Mouse (Mus musculus): Measurements from ENCODE around the gene Ensa.
A peak's percentile ranks its signal among the peaks of the same experiment; 100 is the strongest.
"Not testable (repeated sequence)": the region's sequence is repeated elsewhere in the genome, so short reads cannot be mapped to it uniquely, and the experiment has no call there.

Gene Ensa

DNA sequence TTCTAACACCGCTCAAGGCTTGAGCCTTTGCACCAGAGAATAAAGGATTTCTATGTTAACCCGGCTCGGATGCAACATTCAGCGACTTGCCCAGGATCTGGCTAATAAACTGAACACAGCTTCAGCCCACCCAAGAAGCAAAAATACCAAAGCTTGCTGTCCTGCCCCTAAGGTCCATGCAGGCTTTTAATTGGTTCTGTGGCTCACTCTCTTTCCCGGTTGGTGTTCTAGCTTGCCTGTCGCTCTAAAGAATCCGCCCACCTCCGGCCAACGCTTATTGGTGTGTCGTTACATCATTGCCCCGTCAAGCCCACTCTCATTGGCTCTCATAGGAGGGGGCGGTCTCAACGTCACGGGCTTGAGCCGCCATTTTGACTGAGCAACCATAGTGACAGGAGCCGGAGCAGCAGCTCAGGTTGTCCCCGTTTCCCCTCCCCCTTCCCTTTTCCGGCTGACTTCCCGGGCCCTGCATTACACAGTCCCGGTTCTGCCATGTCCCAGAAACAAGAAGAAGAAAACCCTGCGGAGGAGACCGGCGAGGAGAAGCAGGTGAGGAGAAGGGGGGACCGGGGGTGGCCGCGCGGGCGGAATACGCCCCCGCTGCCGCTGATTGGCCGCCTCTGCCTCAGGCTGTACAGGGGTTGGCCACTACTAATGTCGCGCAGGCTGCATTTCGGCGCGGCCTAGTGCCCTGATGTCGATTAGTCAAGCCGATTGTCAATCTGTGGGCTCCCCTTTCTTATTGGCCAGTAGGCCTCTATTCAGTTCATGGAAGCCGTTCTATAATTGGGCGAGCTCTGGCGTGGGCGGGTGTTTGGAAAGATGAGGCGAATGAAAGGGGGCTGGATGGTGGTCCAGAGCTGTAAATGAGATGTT is at the start of gene Ensa:
TSS of gene Ensa (plus strand) at position 366 of the 876 bp plus-strand sequence.
- peak; percentile 96 for ATAC-seq (ENCODE audit: insufficient number of reproducible peaks, low FRiP score, low TSS enrichment)

DNA sequence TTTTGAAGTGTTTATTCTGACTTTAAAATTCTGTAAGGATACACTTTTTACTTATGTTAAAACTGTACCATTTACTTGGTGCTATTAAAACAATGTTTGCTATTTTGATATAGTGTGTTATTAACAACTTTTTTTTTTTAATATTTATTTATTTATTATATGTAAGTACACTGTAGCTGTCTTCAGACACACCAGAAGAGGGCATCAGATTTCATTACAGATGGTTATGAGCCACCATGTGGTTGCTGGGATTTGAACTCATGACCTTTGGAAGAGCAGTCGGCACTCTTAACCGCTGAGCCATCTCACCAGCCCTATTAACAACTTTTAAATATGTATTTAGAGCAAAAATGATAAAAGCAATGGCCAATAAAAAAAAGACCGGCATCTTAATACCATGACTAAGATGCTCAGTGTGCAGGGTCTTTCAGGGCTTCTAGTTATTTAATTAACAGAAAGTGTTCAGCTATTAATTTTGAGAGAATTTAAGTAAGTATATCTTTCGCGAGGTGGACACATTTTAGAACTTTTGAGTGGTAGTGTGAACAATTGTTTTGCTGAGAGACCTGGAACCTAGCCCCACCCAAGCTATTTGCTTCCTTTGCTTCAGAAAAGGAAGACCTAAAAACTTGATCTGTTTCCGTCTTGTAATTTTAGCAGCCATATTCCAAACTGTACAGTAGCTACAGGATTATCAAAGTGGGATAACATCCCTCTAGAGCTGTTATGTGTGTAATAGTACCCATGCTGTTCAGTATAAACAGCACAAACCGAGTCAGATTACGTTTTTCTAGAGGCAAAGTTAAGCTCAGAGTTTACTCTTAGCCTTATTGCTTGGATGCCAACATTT is 36.8 kb upstream of the Ensa start:
- no peak; the same call in 1 of the 2 replicates for ATAC-seq (ENCODE audit: insufficient number of reproducible peaks, low FRiP score, low TSS enrichment)

DNA sequence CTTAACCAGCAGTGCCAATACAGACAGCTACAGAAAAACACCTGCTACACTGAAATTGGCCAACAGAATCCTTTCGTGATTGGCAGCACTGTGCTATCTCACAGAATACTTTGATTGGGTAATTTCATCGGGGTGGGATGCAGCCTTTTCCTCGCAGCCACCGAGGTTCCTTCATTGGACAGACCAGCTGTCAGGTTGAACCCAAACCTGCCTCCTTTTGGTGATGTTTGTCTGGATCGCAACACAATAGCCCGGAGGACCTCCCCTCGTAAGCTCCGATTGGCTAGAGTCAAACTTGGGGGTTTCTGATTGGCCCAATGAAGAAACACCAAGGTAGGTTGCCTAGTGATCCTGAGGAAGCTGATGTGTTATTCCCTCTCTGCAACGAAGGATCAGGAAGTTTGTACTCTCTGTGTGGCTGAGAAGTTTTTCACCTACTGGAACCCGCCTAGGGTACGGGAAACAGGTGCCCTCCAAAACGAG is 36.1 kb upstream of the Ensa start, which contains the start of gene Golph3l:
TSS of gene Golph3l (plus strand) at position 331 of the 483 bp plus-strand sequence.
- ATAC-seq (ENCODE audit: insufficient number of reproducible peaks, low FRiP score, low TSS enrichment): peak; percentile 100

DNA sequence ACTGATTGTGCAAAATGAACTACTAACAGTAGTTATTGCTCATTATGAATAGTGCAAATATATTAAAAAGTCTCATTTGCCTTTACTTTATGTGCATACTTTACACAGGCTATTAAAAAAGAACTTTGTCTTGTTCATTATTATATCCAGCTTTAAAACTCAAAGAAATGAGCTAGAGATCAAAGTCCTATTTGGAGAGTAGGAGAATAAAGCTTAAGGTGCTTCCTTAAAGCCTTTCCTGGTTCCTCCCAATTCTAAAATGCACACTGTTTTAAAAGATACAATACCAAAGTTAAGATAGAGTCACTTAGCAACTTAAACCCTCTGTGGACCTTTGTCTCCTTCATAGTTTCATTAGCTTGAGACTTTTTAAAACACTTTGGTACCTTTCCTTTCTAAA is 26.1 kb upstream of the Ensa start:
- ATAC-seq (ENCODE audit: insufficient number of reproducible peaks, low FRiP score, low TSS enrichment): no peak

DNA sequence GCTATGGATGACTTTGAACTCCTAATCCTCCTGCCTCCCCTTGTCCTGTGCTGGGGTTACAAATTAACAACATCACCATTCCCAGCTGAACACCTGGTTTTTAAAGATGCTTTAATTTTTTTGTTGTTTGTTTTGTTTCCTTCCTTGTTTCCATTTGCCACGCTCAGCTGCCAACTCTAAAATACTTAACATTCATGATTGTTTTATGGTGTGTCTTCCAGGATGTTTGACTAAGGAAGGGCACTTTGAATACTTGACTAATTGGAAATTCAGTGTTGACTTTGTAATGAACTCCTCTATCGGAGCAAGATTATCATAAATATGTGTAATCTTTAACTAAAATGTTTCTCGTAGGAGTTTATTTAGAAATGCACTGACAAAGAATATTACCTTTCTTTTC is 23.5 kb upstream of the Ensa start:
- ATAC-seq (ENCODE audit: insufficient number of reproducible peaks, low FRiP score, low TSS enrichment): no peak

DNA sequence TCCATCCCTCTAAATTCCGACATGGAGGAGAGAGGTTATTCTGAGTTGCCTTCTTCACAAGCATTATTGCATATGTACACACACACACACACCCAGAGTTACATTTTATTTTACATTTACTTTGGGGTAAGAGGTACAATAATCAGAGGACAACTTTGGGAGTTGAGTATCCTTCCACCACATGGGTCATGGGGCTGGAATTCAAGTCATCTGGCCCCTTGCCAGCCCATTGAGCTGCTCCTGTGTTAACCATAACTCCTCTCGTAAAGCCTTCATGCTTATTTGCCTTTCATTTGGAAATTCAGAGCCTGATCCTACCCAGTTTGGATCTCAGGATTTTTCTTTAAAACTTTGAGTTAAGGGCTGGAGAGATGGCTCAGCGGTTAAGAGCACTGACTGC is 18.7 kb upstream of the Ensa start:
- ATAC-seq (ENCODE audit: insufficient number of reproducible peaks, low FRiP score, low TSS enrichment): no peak

DNA sequence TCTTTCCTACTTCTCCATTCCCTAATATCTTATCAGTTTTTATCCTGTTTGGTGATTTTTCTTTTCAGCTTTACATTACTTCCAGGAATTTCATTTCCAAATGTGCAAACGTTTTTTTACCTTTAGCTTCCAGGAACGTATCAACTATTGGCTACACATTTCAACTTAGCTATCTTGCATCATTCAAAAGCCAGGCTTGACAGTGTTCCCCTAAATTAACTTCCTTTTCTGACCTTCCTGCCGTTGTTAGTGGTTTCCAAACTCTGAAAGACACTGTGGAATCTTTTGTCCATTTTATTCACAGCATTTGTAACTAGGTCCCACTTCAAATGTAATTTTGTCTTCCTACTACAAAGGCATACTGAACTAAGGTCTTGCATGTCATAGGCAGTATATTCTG is 15.6 kb upstream of the Ensa start:
- no peak for ATAC-seq (ENCODE audit: insufficient number of reproducible peaks, low FRiP score, low TSS enrichment)

DNA sequence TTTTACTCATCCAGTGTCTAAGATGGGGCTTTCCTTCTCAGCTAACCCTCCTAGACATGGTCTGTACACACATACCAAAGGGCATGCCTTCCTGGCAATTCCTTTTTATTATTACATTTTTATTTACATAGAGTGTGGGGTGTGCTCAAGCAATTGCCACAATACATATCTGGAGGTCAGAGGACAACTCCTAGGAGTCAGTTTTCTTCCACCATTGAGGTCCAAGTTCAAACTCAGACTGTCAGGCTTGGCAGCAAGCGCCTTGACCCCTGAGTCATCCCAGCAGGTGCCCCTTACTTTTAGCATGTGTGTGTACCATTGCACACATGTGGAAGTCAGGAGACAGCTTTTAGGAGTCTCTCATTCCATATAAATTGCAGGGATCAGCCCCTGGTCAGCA is 10.8 kb upstream of the Ensa start:
- ATAC-seq (ENCODE audit: insufficient number of reproducible peaks, low FRiP score, low TSS enrichment): no peak

DNA sequence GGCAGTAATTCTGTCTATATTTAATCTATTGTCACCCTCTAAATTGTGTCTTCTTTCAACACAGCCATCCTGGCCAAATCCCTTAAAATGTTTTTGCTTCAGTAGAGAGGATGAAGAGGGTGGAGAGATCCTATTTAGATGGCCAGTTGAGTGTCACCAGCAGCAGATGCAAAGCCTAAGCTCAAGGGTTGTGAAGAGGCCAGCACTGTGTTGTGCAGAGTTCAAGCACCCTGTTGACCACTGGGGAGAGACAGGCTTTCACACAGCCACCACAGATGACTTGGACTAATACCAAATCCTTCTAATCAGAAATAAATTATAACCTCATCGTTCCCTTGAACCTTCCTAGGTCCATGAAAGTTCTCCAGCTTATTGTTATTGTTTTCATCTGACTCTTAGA is 6.3 kb upstream of the Ensa start:
- ATAC-seq (ENCODE audit: insufficient number of reproducible peaks, low FRiP score, low TSS enrichment): no peak

DNA sequence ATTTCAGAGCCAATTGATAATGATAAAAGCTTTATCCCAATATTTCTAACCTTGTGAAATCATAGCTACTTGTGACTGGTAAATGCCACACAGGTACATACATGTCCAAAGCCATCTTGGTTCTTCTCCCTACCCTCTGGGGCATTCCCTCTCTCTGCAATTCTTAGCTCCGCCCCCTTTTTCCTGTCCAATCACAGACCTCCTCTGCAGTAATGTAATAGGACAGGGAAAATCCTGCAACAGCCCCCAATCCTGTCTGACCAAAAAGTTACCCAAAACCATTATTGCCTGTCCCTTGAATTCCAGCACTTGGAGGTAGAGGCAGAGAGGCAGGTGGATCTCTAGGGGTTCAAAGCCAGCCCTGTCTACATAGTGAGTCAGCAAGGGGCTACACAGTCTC is 3.6 kb upstream of the Ensa start:
- no peak for ATAC-seq (ENCODE audit: insufficient number of reproducible peaks, low FRiP score, low TSS enrichment)

DNA sequence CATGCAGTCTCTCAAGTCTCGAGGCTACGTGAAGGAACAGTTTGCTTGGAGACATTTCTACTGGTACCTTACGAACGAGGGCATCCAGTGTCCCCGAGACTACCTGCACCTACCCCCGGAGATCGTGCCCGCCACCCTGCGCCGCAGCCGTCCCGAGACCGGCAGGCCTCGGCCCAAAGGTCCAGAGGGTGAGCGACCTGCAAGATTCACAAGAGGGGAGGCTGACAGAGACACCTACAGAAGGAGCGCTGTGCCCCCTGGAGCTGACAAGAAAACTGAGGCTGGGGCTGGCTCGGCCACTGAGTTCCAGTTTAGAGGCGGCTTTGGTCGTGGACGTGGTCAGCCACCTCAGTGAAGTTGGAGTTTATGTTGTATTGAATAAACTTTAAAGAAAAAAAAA is 2.4 kb upstream of the Ensa start:
- ATAC-seq (ENCODE audit: insufficient number of reproducible peaks, low FRiP score, low TSS enrichment): not testable (repeated sequence)

DNA sequence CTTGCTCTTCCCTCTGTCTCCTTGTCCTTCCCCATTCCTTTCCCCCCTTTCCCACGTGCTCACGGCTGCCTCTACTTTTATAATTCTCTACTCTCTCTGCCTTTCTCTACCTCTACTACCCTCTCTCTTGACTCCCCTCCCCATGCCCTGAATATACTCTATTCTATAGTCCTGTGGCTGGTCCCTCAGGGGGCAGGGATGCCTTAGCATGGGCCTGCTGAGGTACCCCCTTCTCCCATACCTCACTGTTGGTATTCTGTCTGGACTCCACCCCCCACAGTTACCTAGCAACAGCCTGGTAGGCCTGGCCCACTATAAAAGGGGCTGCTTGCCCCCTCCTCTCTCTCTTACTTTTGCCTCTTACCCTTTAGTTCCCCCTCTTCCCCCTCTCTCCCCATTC is 1.2 kb upstream of the Ensa start:
- no peak for ATAC-seq (ENCODE audit: insufficient number of reproducible peaks, low FRiP score, low TSS enrichment)

DNA sequence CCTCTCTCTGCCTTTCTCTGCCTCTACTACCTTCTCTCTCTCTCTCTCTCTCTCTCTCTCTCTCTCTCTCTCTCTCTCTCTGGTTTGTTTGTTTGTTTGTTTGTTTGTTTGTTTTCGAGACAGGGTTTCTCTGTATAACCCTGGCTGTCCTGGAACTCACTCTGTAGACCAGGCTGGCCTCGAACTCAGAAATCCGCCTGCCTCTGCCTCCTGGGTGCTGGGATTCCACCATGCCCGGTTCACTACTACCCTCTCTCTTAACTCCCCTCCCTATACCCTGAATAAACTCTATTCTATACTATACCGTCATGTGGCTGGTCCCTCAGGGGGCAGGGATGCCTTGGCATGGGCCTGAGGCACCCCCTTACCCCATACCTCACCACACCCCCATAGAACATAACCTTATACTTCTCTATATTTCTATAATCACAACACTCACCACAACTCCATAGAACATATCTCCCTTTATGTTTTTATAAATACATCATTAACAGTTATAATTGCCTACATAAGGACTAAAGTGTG is 740 bp upstream of the Ensa start:
- not testable (repeated sequence) for ATAC-seq (ENCODE audit: insufficient number of reproducible peaks, low FRiP score, low TSS enrichment)

DNA sequence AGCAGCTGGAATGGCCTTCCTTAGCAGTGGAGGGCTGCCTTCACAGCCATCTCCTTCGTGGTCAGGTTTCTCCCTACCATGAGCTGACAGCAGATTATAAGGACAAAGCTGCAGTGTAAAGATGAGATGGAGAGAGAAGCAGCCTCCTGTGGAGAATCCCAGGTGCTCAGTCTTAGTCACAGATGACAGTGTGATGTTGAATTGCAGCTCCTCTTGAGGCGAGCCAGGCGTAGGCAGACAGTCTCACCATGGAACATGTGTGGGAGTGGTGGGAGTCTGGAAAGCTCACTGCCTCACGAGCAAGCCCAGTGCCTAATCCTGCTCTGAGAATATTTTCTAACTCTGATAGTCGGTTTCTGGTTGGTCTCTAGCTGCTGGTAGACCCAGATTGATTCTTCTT is 3.0 kb downstream of the Ensa start:
- ATAC-seq (ENCODE audit: insufficient number of reproducible peaks, low FRiP score, low TSS enrichment): no peak

DNA sequence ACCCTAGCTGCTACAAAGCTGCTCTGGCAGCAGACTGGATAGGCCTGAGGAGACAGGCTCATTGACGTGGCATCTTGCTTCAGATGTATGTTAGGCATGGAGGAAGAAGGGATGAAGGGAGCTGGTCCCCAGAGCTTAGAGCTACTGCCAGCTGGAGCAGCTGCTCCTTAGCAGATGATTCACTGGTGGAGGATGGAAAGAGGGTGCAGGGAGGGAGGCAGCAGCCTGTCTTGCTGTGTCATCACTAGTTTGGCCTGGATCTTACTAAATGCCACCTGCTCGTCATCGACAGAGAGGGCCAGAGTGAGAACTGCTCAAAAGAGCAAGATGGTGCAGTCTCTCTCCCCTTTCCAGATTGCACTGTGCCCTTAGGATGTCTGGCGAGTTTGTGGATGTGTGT is 5.0 kb downstream of the Ensa start:
- no peak for ATAC-seq (ENCODE audit: insufficient number of reproducible peaks, low FRiP score, low TSS enrichment)

DNA sequence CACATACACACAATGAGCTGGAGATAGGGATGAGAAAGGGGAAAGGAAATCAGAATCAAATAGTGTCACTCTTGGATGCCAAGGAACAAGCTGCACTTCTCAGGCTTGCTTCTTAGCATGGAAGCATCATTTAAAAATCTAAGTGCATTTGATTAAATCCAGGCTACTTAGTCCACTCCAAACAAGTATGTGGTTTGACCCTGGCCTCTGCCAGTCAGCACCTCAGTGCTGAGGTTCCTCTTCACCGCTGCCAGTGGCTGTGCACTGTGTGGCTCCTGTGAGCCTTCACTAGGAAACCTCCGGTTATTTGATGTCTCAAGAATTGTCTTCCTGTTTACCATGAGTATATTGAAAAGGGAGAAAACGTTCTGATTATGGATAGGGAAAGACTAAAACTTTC is 6.1 kb downstream of the Ensa start:
- ATAC-seq (ENCODE audit: insufficient number of reproducible peaks, low FRiP score, low TSS enrichment): no peak

DNA sequence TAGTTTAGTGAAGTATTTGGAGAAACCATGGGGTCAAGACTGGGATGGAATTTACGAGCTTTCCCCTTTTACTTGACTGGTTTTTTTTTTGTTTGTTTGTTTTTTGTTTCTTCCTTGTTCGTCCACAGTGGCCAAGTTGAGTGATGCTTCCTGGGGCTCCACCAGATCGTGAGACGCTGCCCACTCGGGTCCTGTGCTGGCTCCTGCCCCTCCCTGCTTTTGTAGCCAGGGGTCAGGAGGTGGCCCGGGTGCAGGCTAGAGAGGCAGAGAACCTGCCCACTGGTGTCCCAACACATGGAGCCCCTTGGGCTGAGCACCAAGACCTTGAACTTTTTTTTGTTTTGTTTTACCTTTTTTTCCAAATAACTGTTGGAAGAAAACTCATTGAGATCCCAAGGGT is 6.5 kb downstream of the Ensa start:
- no peak for ATAC-seq (ENCODE audit: insufficient number of reproducible peaks, low FRiP score, low TSS enrichment)

DNA sequence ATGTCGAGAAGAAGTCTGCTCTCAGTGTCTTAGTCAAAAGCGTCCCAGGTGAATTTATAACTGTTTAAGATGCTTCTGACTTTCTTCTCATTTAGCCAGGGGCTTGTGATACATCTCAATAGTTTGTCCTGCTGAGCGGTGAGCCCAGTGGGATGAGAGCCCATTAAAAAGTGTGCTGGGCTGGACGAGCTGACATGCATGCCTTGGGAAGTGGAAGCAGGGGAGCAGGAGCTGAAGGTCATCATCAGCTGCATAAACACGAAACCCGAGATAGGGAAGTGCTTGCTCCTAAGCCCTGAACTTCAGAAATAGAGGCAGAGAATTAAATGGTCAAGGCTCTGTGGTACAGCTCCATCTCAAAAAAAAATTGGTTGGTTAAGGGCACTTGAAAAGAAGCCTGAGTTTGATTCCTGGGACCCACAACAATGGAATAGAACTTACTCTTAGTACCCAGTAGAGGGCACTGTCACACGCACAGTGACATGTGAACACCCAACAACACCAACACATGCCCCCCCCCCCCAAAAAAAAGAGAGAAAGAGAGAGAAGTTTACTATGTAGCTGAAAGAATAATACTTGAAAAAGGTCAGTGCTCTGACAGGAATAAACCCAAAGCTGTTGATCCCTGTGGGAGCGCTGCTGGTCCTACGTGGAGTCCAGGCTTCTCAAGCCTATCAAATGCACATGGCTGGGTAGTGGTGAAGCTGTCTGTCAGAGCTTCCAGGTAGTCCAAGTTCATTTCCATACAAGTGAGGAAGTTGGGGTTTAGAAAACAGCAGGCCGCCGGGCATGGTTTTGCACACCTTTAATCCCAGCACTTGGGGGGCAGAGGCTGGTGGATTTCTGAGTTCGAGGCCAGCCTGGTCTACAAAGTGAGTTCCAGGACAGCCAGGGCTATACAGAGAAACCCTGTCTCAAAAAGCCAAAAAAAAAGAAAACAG is 8.1 kb downstream of the Ensa start:
- ATAC-seq (ENCODE audit: insufficient number of reproducible peaks, low FRiP score, low TSS enrichment): no peak

DNA sequence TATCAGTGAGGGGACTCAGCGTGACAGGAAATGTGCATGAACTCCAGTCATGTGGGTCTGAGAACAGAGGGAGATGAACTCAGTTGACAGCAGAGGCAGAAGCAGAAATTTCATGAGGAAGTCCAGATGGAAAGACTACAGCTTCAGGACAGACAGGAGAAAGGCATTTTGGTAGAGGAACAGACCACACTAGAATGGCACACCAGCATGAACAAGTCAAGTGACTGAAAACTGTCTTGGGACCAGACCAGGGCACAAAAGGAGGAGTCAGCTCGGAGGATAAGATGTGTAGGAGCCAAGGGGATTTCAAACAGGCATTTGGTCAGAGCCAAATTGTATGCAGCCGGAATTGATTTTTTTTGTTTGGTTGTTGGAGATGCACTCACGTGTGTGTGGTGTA is 10.8 kb downstream of the Ensa start:
- ATAC-seq (ENCODE audit: insufficient number of reproducible peaks, low FRiP score, low TSS enrichment): no peak

DNA sequence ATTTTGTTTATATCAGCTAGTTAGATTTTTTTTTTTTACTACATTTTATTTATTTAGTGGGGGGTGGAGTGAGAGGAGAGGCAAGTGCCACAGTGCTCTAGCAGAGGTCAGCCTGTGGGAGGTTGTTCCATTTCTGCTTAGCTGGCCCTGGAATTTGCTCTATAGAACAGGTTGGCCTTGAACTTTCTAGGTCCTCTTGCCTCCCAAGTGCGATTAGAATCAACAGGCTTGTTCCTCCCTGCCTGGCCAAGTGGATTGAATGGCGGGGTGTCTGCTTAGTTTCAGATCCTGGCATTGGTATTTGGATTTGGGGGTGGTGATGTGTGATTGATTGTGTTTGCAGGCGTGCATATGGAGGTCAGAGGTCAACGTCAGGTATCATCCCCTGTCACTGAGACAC is 11.3 kb downstream of the Ensa start:
- ATAC-seq (ENCODE audit: insufficient number of reproducible peaks, low FRiP score, low TSS enrichment): no peak
